Mouse (Mus musculus): ENCODE data around the gene Macrod1.

- TF ChIP-seq CTCF (IDR thresholded peaks at IDR 0.05; ENCODE audit: low read depth, low read length) (no peak), POLR2A (IDR thresholded peaks at IDR 0.05; ENCODE audit: insufficient read depth, low read length) (no peak), EP300 (IDR thresholded peaks at IDR 0.05; ENCODE audit: insufficient read depth, low read depth, low read length) (no peak)
These were observed 84.3 kb downstream of the Macrod1 start for GRCm38 (mm10) chr19:7140856-7141421.
